Mouse (Mus musculus): ENCODE measurements around the gene Bora.

DNA sequence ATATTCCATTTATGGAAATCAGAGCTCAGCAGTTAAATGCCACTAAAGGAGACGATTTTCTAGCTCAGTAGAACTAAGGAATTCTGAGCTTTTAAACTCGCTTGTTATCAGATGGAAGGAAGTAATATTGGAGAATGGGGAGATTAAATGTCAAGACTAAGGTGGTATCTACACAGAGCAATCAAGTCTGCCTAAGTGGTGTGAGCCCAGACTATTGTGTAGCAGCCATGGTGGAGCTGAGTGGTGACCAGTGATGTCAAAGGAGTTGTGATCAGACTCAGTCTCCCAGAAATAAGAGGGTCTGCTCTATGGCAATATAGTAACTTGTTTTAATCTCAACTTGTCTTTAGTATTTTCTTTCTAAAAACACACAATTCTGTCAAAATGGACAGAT lies 35.1 kb upstream of the Bora start:
- TF ChIP-seq CTCF (IDR thresholded peaks at IDR 0.05; ENCODE audit: extremely low read depth, insufficient read length, insufficient replicate concordance, low read depth, low read length) (no peak), POLR2A (IDR thresholded peaks at IDR 0.05; ENCODE audit: low read depth, low read length) (no peak)
